Mouse (Mus musculus): ENCODE measurements around the gene Fgfr2.

Gene Fgfr2

GRCm38 (mm10) chr7:130574211-130574991 is 2548.7 kb downstream of the Fgfr2 start:
- peak; percentile 86 for TF ChIP-seq GATA4 (IDR thresholded peaks at IDR 0.05; ENCODE audit: insufficient replicate concordance, low read length)

- no peak for TF ChIP-seq GATA4 (IDR thresholded peaks at IDR 0.05; ENCODE audit: insufficient replicate concordance, low read length)
These were observed 2549.4 kb downstream of the Fgfr2 start for GRCm38 (mm10) chr7:130573746-130574145.

DNA sequence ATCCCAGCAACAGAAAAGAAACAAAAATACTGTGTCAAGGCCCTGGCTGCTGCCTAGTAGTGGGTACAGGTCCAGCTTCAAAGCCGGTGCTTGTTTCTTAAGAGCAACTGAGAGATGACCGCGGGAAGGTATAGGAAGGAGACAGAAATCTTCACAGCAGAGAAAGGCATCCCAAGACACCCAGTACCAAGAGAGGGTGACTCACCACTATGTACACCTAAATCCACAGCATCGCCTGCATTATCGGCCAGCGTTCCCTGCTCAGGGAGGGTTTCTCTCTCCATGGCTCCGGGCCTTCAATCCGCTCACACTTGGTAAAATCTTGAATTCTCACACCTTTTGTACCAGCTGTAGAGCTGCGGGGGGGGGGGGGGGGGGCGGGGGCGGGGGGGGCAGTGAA is 2550.3 kb downstream of the Fgfr2 start, which contains the start of gene Nsmce4a:
Gene Nsmce4a (minus strand): TSS at position 298 of the 400 bp plus-strand sequence.
- TF ChIP-seq GATA4 (IDR thresholded peaks at IDR 0.05; ENCODE audit: insufficient replicate concordance, low read length) = no peak

DNA sequence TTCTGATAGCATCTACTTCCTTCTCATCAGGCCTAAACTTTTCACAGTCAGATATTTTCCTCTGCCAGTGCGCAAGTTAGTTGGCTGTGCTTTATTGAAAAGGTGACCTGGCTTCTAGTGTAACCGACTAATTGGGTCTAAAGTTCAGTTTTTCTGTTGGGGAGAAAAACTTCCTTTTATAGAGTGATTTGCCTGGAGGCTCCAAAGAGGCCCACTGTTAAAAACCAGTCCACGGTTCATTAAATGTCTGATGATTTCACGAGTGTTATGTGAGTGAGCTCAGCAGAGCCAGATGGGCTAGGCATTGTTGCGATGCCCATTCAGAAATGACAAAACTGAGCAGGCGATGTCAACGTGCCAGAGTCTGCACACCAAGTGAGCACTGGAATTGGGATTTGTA is 2552.7 kb downstream of the Fgfr2 start:
- TF ChIP-seq GATA4 (IDR thresholded peaks at IDR 0.05; ENCODE audit: insufficient replicate concordance, low read length) = no peak

- peak; percentile 91; the same call in 1 of the 2 replicates for TF ChIP-seq GATA4 (IDR thresholded peaks at IDR 0.05; ENCODE audit: insufficient replicate concordance, low read length)
These were observed 2554.2 kb downstream of the Fgfr2 start for GRCm38 (mm10) chr7:130568783-130569436.

- no peak for TF ChIP-seq GATA4 (IDR thresholded peaks at IDR 0.05; ENCODE audit: insufficient replicate concordance, low read length)
These were observed 2558.6 kb downstream of the Fgfr2 start for GRCm38 (mm10) chr7:130564596-130564995.

DNA sequence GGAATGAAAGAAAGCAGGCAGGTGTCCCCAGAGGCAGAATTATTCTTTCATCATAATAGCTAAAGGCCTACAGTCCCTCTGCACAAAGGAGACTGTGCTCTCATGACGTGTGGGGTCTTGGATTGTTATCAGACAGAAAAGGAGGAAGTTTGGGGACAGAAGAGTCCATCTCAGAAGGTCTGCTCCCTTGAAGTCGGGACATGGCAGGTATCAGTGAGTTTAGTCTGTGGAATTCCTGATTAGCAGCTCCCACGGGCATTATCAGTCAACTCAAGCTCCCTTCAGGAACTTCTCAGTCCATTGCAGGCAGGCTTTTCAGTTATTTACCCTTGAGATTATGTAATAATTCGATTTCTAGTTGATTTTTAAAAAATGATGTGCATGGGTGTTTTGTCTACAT is 2559.3 kb downstream of the Fgfr2 start:
- TF ChIP-seq GATA4 (IDR thresholded peaks at IDR 0.05; ENCODE audit: insufficient replicate concordance, low read length) = no peak

GRCm38 (mm10) chr7:130563276-130563675 is 2559.9 kb downstream of the Fgfr2 start:
- no peak for TF ChIP-seq GATA4 (IDR thresholded peaks at IDR 0.05; ENCODE audit: insufficient replicate concordance, low read length)

- TF ChIP-seq GATA4 (IDR thresholded peaks at IDR 0.05; ENCODE audit: insufficient replicate concordance, low read length) = no peak
These were observed 2562.2 kb downstream of the Fgfr2 start for GRCm38 (mm10) chr7:130560933-130561332.

GRCm38 (mm10) chr7:130558592-130558991 is 2564.6 kb downstream of the Fgfr2 start:
- no peak for TF ChIP-seq GATA4 (IDR thresholded peaks at IDR 0.05; ENCODE audit: insufficient replicate concordance, low read length)

DNA sequence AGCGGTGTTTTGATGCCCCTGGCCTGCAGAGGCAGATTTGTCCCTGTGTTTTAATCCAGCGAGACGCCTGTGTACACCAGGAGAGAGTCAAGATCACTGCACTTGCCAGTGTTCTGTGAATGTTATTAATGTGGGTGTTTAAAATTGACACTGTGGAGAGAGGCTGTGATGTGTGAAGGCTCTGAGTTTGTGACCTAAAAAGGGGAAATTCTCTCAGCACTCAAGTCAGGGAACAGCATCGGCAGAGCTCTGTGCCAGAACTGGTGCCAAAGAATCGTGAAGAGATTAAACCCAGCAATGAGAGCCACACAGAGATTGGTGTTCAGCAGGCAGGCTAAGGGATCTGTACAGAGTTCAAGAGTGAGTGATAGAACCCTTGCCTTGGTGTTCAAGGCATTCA is 2567.6 kb downstream of the Fgfr2 start:
- TF ChIP-seq GATA4 (IDR thresholded peaks at IDR 0.05; ENCODE audit: insufficient replicate concordance, low read length) = no peak

GRCm38 (mm10) chr7:130553321-130553720 is 2569.8 kb downstream of the Fgfr2 start:
- no peak for TF ChIP-seq GATA4 (IDR thresholded peaks at IDR 0.05; ENCODE audit: insufficient replicate concordance, low read length)

GRCm38 (mm10) chr7:130552780-130553179 is 2570.4 kb downstream of the Fgfr2 start:
- no peak for TF ChIP-seq GATA4 (IDR thresholded peaks at IDR 0.05; ENCODE audit: insufficient replicate concordance, low read length)

GRCm38 (mm10) chr7:130547635-130548175 is 2575.4 kb downstream of the Fgfr2 start:
- TF ChIP-seq GATA4 (IDR thresholded peaks at IDR 0.05; ENCODE audit: insufficient replicate concordance, low read length) = no peak

- no peak for TF ChIP-seq GATA4 (IDR thresholded peaks at IDR 0.05; ENCODE audit: insufficient replicate concordance, low read length)
These were observed 2576.2 kb downstream of the Fgfr2 start for GRCm38 (mm10) chr7:130546791-130547484.
